Mouse (Mus musculus) thymus, adult 2 months (tissue): ENCODE measurements around the gene Ticam1.

Experiments used
- CTCF ChIP-seq: fragments of 200-500 bp; IDR thresholded peaks from 2 replicates; pipeline ENCODE4 v1.5.1; 2012; ENCODE audit warnings: mild to moderate bottlenecking, control low read depth, low read length, moderate library complexity, borderline replicate concordance; ENCODE audit not compliant: control insufficient read depth, poor library complexity, insufficient read depth; ENCODE audit errors: extremely low read depth
- POLR2A ChIP-seq: fragments of 200-500 bp; IDR thresholded peaks from 2 replicates; pipeline ENCODE4 v1.6.1; 2012; ENCODE audit warnings: mild to moderate bottlenecking, low read length, control low read depth, moderate library complexity; ENCODE audit not compliant: control insufficient read depth, poor library complexity, insufficient read depth; ENCODE audit errors: extremely low read depth

- TF ChIP-seq CTCF (no peak), POLR2A (no peak)
These were observed 43.2 kb downstream of the Ticam1 start for GRCm38 (mm10) chr17:56233389-56233788.
